Mouse (Mus musculus): ENCODE data around the gene Snx29. TPM values are rescaled to one million over a fixed set of nuclear protein-coding genes. Genes with fewer than 3 reads are reported as not detected.

The Snx29 gene
- total and polyA plus RNA-seq, 3 experiments, result 1.2 to 3.2 (median 3.1) TPM

DNA sequence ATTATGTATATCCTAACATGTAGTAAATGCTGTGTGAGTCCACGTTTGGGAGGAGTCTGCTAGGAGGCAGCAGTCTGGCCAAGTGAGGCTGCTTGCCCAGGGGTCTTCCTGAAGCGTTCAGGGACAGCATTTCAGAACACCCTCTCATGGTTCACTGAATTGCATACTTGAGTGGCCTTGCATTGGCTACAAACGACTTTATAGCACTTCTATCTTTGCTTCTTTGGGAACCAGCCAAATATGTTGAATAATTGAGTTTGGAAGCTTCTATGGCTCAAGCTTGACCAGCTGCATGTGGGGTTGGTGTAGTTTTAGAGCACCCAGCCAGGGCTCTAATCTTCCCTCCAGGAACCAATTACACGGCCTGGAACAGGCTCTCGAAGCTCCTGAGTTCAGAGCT, 307.8 kb downstream of the Snx29 start:
- no peak for DNase-seq (ENCODE audit: extremely low read depth)
- no peak overlapping the region for H3K4me3 ChIP-seq (replicated peaks in 1 of 3; ENCODE audit: low read depth in 2 of 3, low read length in 2 of 3, poor library complexity in 1 of 3)
- no peak overlapping the region for H3K4me2 ChIP-seq (ENCODE audit: insufficient read depth, low read depth, poor library complexity, severe bottlenecking)
- in situ Hi-C loops (cut with MboI; ENCODE audit: low pct_ligation_motif_present, low pct_unique_long_range_greater_than_20kb, low sequenced_read_pairs) (no loop called here), dilution Hi-C loops (cut with MboI; ENCODE audit: extremely low pct_ligation_motif_present, extremely low pct_unique_long_range_greater_than_20kb, low sequenced_read_pairs) (no loop called here)
- TF ChIP-seq KAT2A (IDR thresholded peaks at IDR 0.05; ENCODE audit: insufficient replicate concordance, low read length) (no peak), ETS1 (conservative IDR thresholded peaks at IDR 0.05; ENCODE audit: low read depth, low read length) (no peak), CHD1 (IDR thresholded peaks at IDR 0.05; ENCODE audit: low read depth, low read length) (no peak), USF1 (IDR thresholded peaks at IDR 0.05; ENCODE audit: low read depth, low read length) (no peak), SMC3 (IDR thresholded peaks at IDR 0.05; ENCODE audit: low read depth, low read length) (no peak), ZC3H11A (IDR thresholded peaks at IDR 0.05; ENCODE audit: low read depth, low read length) (no peak), UBTF (IDR thresholded peaks at IDR 0.05; ENCODE audit: low read depth, low read length) (no peak), MEF2A (IDR thresholded peaks at IDR 0.05; ENCODE audit: borderline replicate concordance, low read depth, low read length) (no peak), TBP (conservative IDR thresholded peaks at IDR 0.05; ENCODE audit: low read depth, low read length) (no peak), MXI1 (IDR thresholded peaks at IDR 0.05; ENCODE audit: low read depth, low read length) (no peak)
- peaks cover 0 to 13% of the 10 kb centered on the region in 2 experiments for H3K36me3 ChIP-seq (replicated peaks in 1 of 2; ENCODE audit: control insufficient read depth in 1 of 2, insufficient read depth in 1 of 2, low read length in 1 of 2)
- peaks cover 0 to 13% of the 10 kb centered on the region in 2 experiments; a peak in 2 of 4 replicates for H3K4me1 ChIP-seq (ENCODE audit: control insufficient read depth in 1 of 2, insufficient read depth in 2 of 2)
- no peak overlapping the region for H3K27ac ChIP-seq (ENCODE audit: insufficient read depth, low read depth)
- no peak overlapping the region for H3K9ac ChIP-seq (ENCODE audit: insufficient read depth, low read depth)
- no peaks in the 10 kb centered on the region for H3K27me3 ChIP-seq (replicated peaks)
- no peaks in the 10 kb centered on the region for H3K9me3 ChIP-seq (replicated peaks; ENCODE audit: low read length)
- H3K79me2 ChIP-seq (replicated peaks; ENCODE audit: control insufficient read depth, extremely low read depth, insufficient read depth, poor library complexity, severe bottlenecking), result no peaks in the 10 kb centered on the region

DNA sequence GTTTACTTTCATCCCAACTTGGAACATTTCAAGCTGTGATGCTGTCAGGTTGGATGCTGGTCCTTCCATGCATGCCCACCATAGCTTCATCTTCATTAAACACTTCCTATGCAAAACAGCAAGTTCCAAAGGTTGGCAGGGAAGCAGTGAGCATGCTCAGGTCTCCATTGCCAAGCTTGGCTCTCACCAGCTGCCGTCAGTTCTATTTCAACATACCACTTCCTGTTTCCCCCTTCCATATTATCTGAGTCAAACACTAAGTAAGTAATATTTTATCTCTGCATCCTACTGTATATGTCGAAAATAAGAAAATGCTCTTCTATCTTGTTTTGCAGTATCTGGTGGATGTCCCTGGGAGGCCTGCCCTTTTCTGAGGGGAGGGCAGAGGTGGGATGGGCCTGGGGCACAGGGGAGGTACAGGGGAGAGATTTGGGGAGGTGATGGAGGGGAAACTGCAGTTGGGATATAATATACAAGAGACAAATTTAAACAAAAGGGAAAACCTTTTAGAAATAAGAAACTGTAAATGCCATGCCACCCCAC, 309.6 kb downstream of the Snx29 start:
- H3K27ac ChIP-seq (ENCODE audit: insufficient read depth, low read depth), result no peak overlapping the region
- no peaks in the 10 kb centered on the region for H3K27me3 ChIP-seq (replicated peaks)
- no peak for DNase-seq (ENCODE audit: extremely low read depth)
- no peaks in the 10 kb centered on the region for H3K79me2 ChIP-seq (replicated peaks; ENCODE audit: control insufficient read depth, extremely low read depth, insufficient read depth, poor library complexity, severe bottlenecking)
- dilution Hi-C loops (cut with MboI; ENCODE audit: extremely low pct_ligation_motif_present, extremely low pct_unique_long_range_greater_than_20kb, low sequenced_read_pairs) (no loop called here), in situ Hi-C loops (cut with MboI; ENCODE audit: low pct_ligation_motif_present, low pct_unique_long_range_greater_than_20kb, low sequenced_read_pairs) (no loop called here)
- H3K9ac ChIP-seq (ENCODE audit: insufficient read depth, low read depth), result no peak overlapping the region
- TF ChIP-seq NRF1 (IDR thresholded peaks at IDR 0.05; ENCODE audit: low read depth, low read length) (peak; percentile 34; the same call in 1 of the 2 replicates), POLR2AphosphoS2 (IDR thresholded peaks at IDR 0.05; ENCODE audit: low read depth, low read length) (no peak)
- no peak overlapping the region for H3K4me2 ChIP-seq (ENCODE audit: insufficient read depth, low read depth, poor library complexity, severe bottlenecking)
- H3K4me1 ChIP-seq (ENCODE audit: control insufficient read depth in 1 of 2, insufficient read depth in 2 of 2), result peaks cover 0 to 20% of the 10 kb centered on the region in 2 experiments; a peak in 2 of 4 replicates
- peaks cover 0 to 13% of the 10 kb centered on the region in 2 experiments for H3K36me3 ChIP-seq (replicated peaks in 1 of 2; ENCODE audit: control insufficient read depth in 1 of 2, insufficient read depth in 1 of 2, low read length in 1 of 2)
- no peak overlapping the region for H3K4me3 ChIP-seq (replicated peaks in 1 of 3; ENCODE audit: low read depth in 2 of 3, low read length in 2 of 3, poor library complexity in 1 of 3)
- H3K9me3 ChIP-seq (replicated peaks; ENCODE audit: low read length), result no peaks in the 10 kb centered on the region

DNA sequence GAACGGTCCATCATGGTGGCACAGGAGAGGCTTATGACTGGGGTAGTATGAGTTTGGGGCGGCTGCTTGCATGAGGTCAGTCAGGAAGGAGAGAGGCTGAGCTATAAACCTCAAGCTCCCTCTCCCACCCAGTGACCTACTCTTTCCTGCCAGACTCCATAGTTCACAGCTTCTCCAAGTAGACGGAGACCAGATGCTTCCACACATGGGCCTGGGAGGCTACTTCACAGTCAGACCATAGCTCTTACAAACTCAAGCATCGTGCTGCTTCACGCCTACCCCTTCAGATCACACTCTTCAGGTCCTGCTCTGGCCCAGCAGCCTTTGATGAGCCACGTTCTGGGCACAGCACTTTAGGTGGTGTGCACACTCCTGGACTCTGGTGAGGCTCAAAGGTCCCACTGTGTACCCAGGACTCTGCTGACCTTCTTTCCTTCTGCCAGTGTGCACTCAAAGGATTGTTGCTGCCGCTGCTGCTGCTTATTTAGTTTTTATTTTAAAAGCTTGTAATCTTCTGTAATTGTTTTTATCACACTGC, 313.6 kb downstream of the Snx29 start:
- no peaks in the 10 kb centered on the region for H3K79me2 ChIP-seq (replicated peaks; ENCODE audit: control insufficient read depth, extremely low read depth, insufficient read depth, poor library complexity, severe bottlenecking)
- in situ Hi-C loops (cut with MboI; ENCODE audit: low pct_ligation_motif_present, low pct_unique_long_range_greater_than_20kb, low sequenced_read_pairs), result no loop called here
- no peak overlapping the region for H3K27ac ChIP-seq (ENCODE audit: insufficient read depth, low read depth)
- H3K36me3 ChIP-seq (replicated peaks in 1 of 2; ENCODE audit: control insufficient read depth in 1 of 2, insufficient read depth in 1 of 2, low read length in 1 of 2), result peaks cover 0 to 7% of the 10 kb centered on the region in 2 experiments
- no peaks in the 10 kb centered on the region for H3K27me3 ChIP-seq (replicated peaks)
- no peak overlapping the region for H3K4me2 ChIP-seq (ENCODE audit: insufficient read depth, low read depth, poor library complexity, severe bottlenecking)
- no peak for TF ChIP-seq POLR2AphosphoS2 (IDR thresholded peaks at IDR 0.05; ENCODE audit: low read depth, low read length)
- TF ChIP-seq ZKSCAN1 (IDR thresholded peaks at IDR 0.05; ENCODE audit: borderline replicate concordance, low read depth, low read length), result no peak
- TF ChIP-seq HCFC1 (IDR thresholded peaks at IDR 0.05; ENCODE audit: low read depth, low read length), result no peak
- DNase-seq (ENCODE audit: extremely low read depth), result no peak
- no peaks in the 10 kb centered on the region for H3K9me3 ChIP-seq (replicated peaks; ENCODE audit: low read length)
- H3K4me3 ChIP-seq (replicated peaks in 1 of 3; ENCODE audit: low read depth in 2 of 3, low read length in 2 of 3, poor library complexity in 1 of 3), result no peak overlapping the region
- no peak overlapping the region for H3K9ac ChIP-seq (ENCODE audit: insufficient read depth, low read depth)
- H3K4me1 ChIP-seq (ENCODE audit: control insufficient read depth in 1 of 2, insufficient read depth in 2 of 2), result peaks cover 3 to 28% of the 10 kb centered on the region in 2 experiments; a peak in 3 of 4 replicates
- dilution Hi-C loops (cut with MboI; ENCODE audit: extremely low pct_ligation_motif_present, extremely low pct_unique_long_range_greater_than_20kb, low sequenced_read_pairs), result no loop called here

Data from CH12.LX (cell line).